Mouse (Mus musculus) embryonic facial prominence, embryonic 10.5 days (tissue): Measurements from ENCODE around the gene Bub1b. TPM values are rescaled to one million over a fixed set of nuclear protein-coding genes. Genes with fewer than 3 reads are reported as not detected.

Experiments used
- DNase-seq: peaks from one replicate; pipeline ENCODE4 v3.0.0-alpha.2; 2017; ENCODE audit warnings: low spot score
- H3K27ac ChIP-seq: fragments of 300-500 bp; sonication (generic); replicated peaks from 2 replicates; pipeline ENCODE4 v1.5.1; 2016; ENCODE audit warnings: mild to moderate bottlenecking
- H3K27me3 ChIP-seq: fragments of 300-500 bp; sonication (generic); replicated peaks from 2 replicates; pipeline ENCODE4 v1.6.1; 2016; ENCODE audit warnings: low read depth, mild to moderate bottlenecking; ENCODE audit not compliant: poor library complexity, severe bottlenecking
- H3K36me3 ChIP-seq: fragments of 300-500 bp; sonication (generic); replicated peaks from 2 replicates; pipeline ENCODE4 v1.6.1; 2016; ENCODE audit warnings: mild to moderate bottlenecking, moderate library complexity
- H3K4me1 ChIP-seq: fragments of 300-500 bp; sonication (generic); 2 replicates; pipeline ENCODE4 v1.6.1; 2016
- H3K4me3 ChIP-seq: fragments of 300-500 bp; sonication (generic); 2 replicates; pipeline ENCODE4 v1.5.1; 2016; ENCODE audit warnings: mild to moderate bottlenecking, moderate library complexity
- H3K9me3 ChIP-seq: fragments of 300-500 bp; sonication (generic); 2 replicates; pipeline ENCODE4 v1.6.1; 2016; ENCODE audit warnings: mild to moderate bottlenecking
- WGBS: fragments of 180-500 bp; shearing (Covaris S2); methylation state at CpG from one replicate; pipeline ENCODE4 v1.1.7; 2016; 5-methylcytosine and 5-hydroxymethylcytosine counted together
- polyA plus RNA-seq: library from polyadenylated mRNA; unstranded; fragments of >200 nt; fragmentation: Nextera tagmentation; extraction: Ambion mirVana; gene quantifications from 2 replicates; pipeline ENCODE4 v1.2.1, GENCODE M21; 2016

Bub1b gene
- polyA plus RNA-seq, 1 experiment from 2014 or later: 162 TPM

DNA sequence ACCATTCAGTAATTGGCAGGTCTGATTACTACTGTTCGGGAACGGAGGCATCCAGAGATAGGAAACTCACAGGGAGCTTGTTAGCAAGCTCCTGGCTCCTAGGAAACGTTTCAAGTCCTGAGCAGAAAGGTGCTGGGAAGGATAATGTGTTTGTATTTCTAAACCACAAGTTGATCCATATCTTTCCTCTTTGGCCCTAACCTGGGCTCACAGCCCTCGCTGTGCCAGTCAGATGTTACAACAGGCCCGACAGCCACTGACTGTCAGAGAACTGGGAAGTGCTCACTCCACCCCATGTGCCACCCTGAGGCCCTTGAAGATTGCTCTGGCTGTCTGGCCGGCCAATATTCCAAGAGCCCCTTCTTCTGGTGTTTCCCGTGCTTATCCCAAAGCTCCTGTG lies 76.5 kb downstream of the Bub1b start:
- H3K4me1 ChIP-seq: peaks cover 26% of the 10 kb centered on the region
- no peaks in the 10 kb centered on the region for H3K36me3 ChIP-seq
- no peak for DNase-seq
- WGBS: 16% methylated on average over 7 of the region's 7 CpGs
- peaks cover 86% of the 10 kb centered on the region for H3K27me3 ChIP-seq
- no peaks in the 10 kb centered on the region for H3K9me3 ChIP-seq
- H3K4me3 ChIP-seq: no peak overlapping the region
- no peak overlapping the region for H3K27ac ChIP-seq

DNA sequence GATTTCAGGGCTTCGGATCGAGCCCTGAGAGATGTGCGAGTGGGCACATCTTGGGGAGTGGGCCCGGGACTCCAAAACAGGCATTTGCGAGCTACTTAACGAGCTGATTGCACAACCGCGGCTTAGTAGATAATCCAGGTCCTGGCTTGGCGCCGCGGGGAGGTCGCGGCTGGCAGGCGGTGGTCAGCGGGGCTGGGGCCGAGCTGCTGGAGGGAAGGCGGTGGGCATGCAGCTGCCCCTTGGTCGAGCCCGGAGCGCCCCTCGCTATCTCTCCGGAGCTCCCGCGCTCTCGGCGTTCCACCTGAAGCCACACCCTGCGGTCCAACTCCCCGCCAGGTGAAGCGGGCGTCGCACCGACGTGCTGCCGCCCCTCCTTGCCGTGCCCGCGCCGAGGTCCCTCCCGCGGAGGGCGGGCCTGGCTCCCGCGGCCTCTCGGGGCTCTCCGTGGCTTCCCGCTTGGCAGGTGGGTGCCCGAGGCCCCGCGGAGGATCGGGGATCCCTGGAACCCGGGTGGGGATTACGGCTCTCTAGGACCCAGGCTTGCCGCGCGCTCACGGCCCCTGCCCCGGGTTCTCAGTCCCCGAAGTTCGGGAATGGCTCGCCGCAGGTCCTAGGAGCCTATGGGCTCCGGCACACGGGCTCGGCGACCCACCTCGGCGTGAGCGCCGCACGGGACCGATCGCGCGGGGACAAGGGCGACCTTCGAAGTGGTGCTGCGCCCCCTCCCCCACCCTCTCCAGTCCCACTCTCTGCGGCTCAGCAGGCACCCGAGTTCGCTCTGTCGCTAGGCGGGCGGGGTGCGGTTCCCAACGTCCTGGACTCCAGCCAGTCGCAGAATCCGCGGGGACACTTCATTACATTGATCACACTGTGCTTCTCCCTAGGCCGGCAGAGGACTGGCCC lies 79.1 kb downstream of the Bub1b start:
- Histone ChIP-seq H3K27me3 (peaks cover 91% of the 10 kb centered on the region), H3K9me3 (no peaks in the 10 kb centered on the region), H3K4me3 (peak overlapping the region; percentile 64), H3K4me1 (peaks cover 26% of the 10 kb centered on the region), H3K27ac (peak overlapping the region; percentile 68), H3K36me3 (no peaks in the 10 kb centered on the region)
- under 1% methylated on average over 89 of the region's 89 CpGs for WGBS
- peak; percentile 52 for DNase-seq

DNA sequence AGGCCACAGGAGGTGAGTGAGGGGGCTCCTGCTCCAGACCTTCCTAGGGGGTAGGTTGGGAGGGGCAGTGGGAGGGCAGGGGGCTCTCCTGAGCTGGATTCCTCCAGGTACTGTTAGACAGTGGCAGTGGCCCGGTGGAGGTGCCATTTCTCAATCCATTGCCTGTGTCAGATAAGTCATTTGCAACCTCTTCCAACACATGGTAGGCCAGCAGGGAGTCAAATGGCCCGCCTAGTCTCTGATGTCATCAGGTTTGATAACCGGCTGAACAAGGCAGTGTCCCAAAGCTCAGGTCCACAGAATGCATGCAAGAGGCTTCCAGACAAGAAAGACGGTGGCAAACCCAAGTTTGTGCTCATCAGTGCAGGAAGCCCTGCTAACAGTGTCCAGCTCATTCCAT lies 79.8 kb downstream of the Bub1b start:
- Histone ChIP-seq H3K9me3 (no peaks in the 10 kb centered on the region), H3K27me3 (peaks cover 88% of the 10 kb centered on the region), H3K36me3 (no peaks in the 10 kb centered on the region), H3K27ac (no peak overlapping the region), H3K4me1 (peaks cover 31% of the 10 kb centered on the region), H3K4me3 (peak overlapping the region; percentile 64)
- WGBS: 9% methylated on average over 4 of the region's 4 CpGs
- no peak for DNase-seq

DNA sequence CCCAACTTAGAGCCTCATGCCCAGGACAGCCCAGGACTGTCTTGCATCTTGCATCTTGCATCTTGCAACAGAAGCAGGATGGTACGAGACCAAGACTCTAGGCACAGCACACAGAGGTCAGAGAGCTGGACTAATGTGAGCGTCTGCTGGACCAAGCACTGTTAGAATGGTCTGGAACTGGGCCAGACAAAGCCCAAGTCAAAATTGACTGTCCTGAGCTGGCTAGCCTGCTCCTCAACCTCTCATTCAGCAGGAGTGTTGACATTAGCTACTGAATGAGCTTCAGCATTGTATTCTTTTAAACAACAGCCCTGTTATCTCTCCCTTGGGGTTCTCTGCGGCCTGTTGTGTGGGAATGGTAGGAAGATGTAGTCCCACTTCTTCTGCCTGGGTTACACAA lies 81.6 kb downstream of the Bub1b start:
- no peak overlapping the region for H3K27ac ChIP-seq
- WGBS: 82% methylated on average over 3 of the region's 3 CpGs
- H3K9me3 ChIP-seq: no peaks in the 10 kb centered on the region
- peaks cover 76% of the 10 kb centered on the region for H3K27me3 ChIP-seq
- no peak for DNase-seq
- no peaks in the 10 kb centered on the region for H3K36me3 ChIP-seq
- no peak overlapping the region for H3K4me3 ChIP-seq
- peaks cover 23% of the 10 kb centered on the region for H3K4me1 ChIP-seq

DNA sequence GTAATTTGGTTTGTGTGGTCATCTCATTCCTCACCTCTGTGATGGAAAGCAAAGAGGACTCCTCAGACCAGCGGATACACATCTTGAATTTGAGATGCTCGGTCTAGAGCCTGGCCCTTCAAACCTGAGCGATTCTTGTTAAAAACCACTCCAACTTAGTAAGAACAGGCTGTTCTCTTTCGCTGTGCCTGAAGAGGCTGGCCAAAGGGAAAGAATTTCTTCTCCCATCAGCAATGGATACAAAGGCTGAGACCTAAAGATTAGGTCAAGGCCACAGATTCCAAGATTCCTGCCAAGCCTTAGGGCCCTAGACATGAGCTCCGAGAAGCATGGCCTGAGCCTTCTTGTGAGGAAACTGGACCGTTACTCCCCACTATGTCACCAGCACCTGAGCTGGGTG lies 82.9 kb downstream of the Bub1b start:
- peaks cover 62% of the 10 kb centered on the region for H3K27me3 ChIP-seq
- no peaks in the 10 kb centered on the region for H3K9me3 ChIP-seq
- H3K4me3 ChIP-seq: no peak overlapping the region
- no peak for DNase-seq
- peaks cover 22% of the 10 kb centered on the region for H3K4me1 ChIP-seq
- no peak overlapping the region for H3K27ac ChIP-seq
- H3K36me3 ChIP-seq: no peaks in the 10 kb centered on the region
- WGBS: 91% methylated on average over 6 of the region's 6 CpGs

DNA sequence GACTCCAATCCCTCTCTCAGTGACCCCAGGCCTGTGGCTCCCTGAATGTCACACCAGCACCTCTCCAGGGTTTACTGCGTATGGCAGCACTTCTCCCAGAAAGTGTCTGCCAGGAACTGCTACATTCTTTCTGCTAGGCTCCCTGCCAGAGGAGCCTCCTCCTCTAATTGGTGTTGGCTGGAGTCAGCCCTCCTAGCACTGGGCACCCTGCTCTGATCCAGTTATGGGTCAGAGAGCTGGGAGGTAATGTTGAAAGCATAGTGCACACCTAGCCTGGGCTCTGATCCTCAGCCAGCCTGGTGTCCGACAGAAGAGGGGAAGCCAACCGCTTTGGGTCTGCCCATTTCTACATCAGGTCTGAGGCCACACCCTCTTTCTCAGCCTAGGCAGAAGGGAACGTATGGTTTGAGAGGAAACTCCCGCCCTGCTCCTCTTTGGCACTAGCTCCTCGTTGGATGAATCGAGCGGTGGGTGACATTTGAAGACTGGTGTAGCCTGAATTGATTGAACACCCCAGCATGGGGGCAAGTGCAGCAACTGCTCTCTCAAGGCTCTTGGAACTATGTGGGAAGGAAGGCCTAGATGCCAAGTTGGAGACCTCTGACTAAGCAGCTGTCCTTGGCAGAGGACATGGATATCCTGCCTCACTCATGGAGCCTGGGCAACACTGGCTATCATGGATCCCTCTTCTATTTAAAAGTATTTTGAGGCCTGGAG lies 84.7 kb downstream of the Bub1b start:
- Histone ChIP-seq H3K27ac (no peak overlapping the region), H3K36me3 (no peaks in the 10 kb centered on the region), H3K4me3 (no peak overlapping the region), H3K4me1 (peaks cover 11% of the 10 kb centered on the region), H3K9me3 (no peaks in the 10 kb centered on the region), H3K27me3 (peaks cover 45% of the 10 kb centered on the region)
- no peak for DNase-seq
- WGBS: 59% methylated on average over 8 of the region's 8 CpGs

DNA sequence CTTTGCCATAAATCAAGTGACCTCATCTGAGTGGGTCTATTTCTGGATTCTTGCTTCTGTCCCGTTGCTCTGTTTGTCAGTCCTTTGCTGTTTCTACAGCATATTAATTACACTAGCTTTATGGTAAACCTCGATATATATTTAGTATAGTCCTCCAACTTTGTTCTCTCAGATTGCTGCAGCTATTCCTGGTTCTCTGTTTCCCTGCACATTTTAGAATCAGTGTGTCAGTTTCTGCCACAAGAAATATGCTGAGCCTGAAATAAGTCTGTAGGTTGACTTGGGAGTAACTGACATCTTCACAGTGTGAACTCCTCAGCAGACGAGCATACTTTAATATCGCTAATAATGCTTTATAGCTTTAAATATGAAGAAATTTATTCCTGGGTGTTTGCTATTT lies 87.1 kb downstream of the Bub1b start:
- DNase-seq: no peak
- no peaks in the 10 kb centered on the region for H3K9me3 ChIP-seq
- no peak overlapping the region for H3K4me3 ChIP-seq
- no peaks in the 10 kb centered on the region for H3K36me3 ChIP-seq
- peaks cover 33% of the 10 kb centered on the region for H3K27me3 ChIP-seq
- no peak overlapping the region for H3K27ac ChIP-seq
- 90% methylated on average over 4 of the region's 4 CpGs for WGBS
- peaks cover 7% of the 10 kb centered on the region; the same call in 1 of the 2 replicates for H3K4me1 ChIP-seq

DNA sequence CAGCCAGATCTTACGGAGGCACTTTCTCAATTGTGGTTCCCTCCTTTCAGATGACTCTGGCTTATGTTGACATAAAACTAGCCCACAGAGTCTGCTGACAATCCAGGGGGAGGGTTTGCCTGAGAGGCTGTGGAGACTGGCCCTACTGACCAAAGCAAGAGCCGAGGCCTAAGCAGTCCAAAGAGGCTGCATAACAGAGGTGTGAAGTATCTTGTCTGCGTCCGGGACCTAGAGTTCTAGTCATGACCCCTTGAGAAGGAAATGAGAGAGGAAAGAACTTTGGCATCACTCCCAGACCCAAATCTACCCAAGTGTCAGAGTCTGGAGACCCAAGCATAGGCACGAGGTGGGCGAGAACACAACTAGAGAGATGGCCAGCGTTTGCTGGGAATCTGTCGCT lies 88.7 kb downstream of the Bub1b start:
- no peak overlapping the region for H3K4me3 ChIP-seq
- H3K27ac ChIP-seq: no peak overlapping the region
- no peaks in the 10 kb centered on the region for H3K36me3 ChIP-seq
- 0 out of 2 replicates have a peak, but pooled peaks cover 29% of the 10 kb centered on the region for H3K27me3 ChIP-seq
- 86% methylated on average over 8 of the region's 8 CpGs for WGBS
- H3K4me1 ChIP-seq: peaks cover 7% of the 10 kb centered on the region; the same call in 1 of the 2 replicates
- no peak for DNase-seq
- no peaks in the 10 kb centered on the region for H3K9me3 ChIP-seq

DNA sequence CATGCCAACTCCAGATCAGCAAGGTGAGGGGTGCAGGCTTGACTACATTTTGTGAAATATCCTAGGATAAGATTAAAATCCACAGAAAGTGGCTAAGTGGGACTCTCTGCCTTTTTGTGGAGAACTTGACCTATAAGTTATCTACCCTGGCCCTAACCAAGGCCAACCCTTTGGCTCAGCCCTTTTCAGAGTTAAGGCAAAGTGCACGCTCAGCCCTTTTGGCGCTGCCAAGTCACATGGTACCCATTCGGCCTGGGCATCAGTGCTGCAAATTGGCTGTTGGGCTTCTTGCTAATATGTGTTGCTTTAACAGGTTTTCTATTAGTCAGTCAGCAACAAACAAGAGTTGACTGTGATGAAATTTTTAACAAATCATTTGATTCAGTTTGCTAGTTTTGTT lies 89.8 kb downstream of the Bub1b start:
- Histone ChIP-seq H3K27me3 (peaks cover 26% of the 10 kb centered on the region; the same call in 1 of the 2 replicates), H3K9me3 (no peaks in the 10 kb centered on the region), H3K4me1 (no peaks in the 10 kb centered on the region), H3K27ac (no peak overlapping the region), H3K36me3 (no peaks in the 10 kb centered on the region), H3K4me3 (no peak overlapping the region)
- 91% methylated on average over 3 of the region's 3 CpGs for WGBS
- no peak for DNase-seq

DNA sequence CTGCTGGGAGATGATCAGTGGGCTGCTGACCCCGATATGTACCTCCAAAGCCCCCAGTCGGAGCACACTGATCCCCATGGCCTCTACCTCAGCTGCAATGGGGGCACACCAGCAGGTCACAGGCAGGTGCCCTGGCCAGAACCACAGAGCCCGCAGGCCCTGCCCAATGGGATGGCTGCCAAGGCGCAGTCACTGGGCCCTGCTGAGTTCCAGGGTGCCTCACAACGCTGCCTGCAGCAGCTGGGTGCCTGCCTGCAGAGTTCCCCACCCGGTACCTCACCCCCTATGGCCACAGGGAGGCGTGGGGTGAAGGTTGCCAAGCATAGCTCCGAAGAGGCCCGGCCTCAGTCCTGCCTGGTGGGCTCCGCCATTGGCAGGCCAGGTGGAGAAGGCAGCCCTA lies 91.9 kb downstream of the Bub1b start:
- Histone ChIP-seq H3K9me3 (no peaks in the 10 kb centered on the region), H3K4me1 (no peaks in the 10 kb centered on the region), H3K27me3 (peaks cover 41% of the 10 kb centered on the region), H3K4me3 (no peak overlapping the region), H3K36me3 (no peaks in the 10 kb centered on the region), H3K27ac (no peak overlapping the region)
- 80% methylated on average over 10 of the region's 10 CpGs for WGBS
- DNase-seq: no peak
